Mouse (Mus musculus): Measurements from ENCODE around the gene Gps2.

DNA sequence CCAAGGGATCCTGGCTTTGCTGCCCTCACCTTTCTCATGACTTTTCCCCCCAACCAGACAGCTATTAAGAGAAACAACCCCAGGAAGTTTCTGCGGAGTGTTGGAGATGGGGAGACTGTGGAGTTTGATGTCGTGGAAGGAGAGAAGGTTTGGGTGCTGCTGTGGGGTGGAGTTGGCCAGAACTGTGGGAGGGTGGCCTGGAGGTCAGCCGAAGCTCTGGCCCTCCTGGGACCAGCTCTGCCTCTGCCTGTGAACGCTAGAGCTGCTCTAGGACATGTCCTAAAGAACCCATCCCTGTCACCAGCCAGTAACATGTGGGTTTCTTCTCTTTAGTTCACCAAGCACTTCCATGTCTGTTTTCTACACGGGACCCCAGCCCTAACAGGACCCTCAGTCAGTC lies 25.5 kb downstream of the Gps2 start:
- TF ChIP-seq CTCF (IDR thresholded peaks at IDR 0.05; ENCODE audit: low read depth, low read length) (no peak), POLR2A (IDR thresholded peaks at IDR 0.05; ENCODE audit: borderline replicate concordance, low read depth, low read length) (no peak)
